Mouse (Mus musculus): Measurements from ENCODE around the gene Thra.

DNA sequence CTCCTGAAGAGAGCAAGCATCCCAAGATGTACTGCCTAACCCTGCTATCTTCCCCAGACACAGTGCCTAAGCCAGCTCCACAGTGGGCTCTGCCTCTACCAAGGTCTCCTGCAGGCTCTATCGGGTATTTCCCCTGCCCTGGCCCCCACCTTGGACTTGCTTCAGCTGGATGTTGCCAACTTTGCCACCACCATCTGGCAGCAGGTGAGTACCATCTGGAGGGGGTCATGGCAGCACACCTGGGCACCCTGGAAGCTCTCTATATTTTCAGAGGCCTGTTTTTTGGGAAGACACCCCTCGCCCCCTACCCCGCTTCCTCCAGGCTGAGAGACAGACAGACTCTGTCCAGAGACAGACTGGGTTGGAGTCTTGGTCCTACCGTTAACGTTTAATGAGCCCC, 38.1 kb upstream of the Thra start:
- TF ChIP-seq CTCF (IDR thresholded peaks at IDR 0.05; ENCODE audit: low read depth) (no peak), EP300 (IDR thresholded peaks at IDR 0.05; ENCODE audit: low read depth) (no peak)
